Mouse (Mus musculus) liver, embryonic 16.5 days (tissue): ENCODE results near the gene Fancm. TPM values are rescaled to one million over a fixed set of nuclear protein-coding genes. Genes with fewer than 3 reads are reported as not detected.
"Not testable (repeated sequence)": the region's sequence is repeated elsewhere in the genome, so short reads cannot be mapped to it uniquely, and the experiment has no call there.

Source experiments
- ATAC-seq: fragments of 200-750 bp; cut with Nextera tagmentation; 2 replicates; pipeline ENCODE4 v1.8.0; 2017; ENCODE audit warnings: low read depth, mild to moderate bottlenecking, moderate number of reproducible peaks, moderate library complexity
- H3K27ac ChIP-seq: fragments of 300-500 bp; sonication (generic); 2 replicates; pipeline ENCODE4 v1.5.1; 2014; ENCODE audit warnings: mild to moderate bottlenecking, low read length
- H3K27me3 ChIP-seq: fragments of 300-500 bp; sonication (generic); 2 replicates; pipeline ENCODE4 v1.6.1; 2014; ENCODE audit warnings: low read depth, low read length, mixed read lengths; ENCODE audit not compliant: control insufficient read depth, insufficient read depth
- H3K36me3 ChIP-seq: fragments of 300-500 bp; sonication (generic); 2 replicates; pipeline ENCODE4 v1.6.1; 2014; ENCODE audit warnings: mild to moderate bottlenecking; ENCODE audit not compliant: control insufficient read depth, insufficient read depth
- H3K4me1 ChIP-seq: fragments of 300-500 bp; sonication (generic); 2 replicates; pipeline ENCODE4 v1.6.1; 2014; ENCODE audit warnings: low read depth, low read length, mixed read lengths; ENCODE audit not compliant: control insufficient read depth
- H3K4me2 ChIP-seq: fragments of 300-500 bp; sonication (generic); 2 replicates; pipeline ENCODE4 v1.6.1; 2014; ENCODE audit warnings: low read depth, low read length, mixed read lengths
- H3K4me3 ChIP-seq: fragments of 300-500 bp; sonication (generic); 2 replicates; pipeline ENCODE4 v1.5.1; 2014; ENCODE audit warnings: low read depth, mild to moderate bottlenecking, low read length
- H3K9ac ChIP-seq: fragments of 300-500 bp; sonication (generic); 2 replicates; pipeline ENCODE4 v1.6.1; 2014; ENCODE audit warnings: low read depth, low read length
- H3K9me3 ChIP-seq: fragments of 300-500 bp; sonication (generic); replicated peaks from 2 replicates; pipeline ENCODE4 v1.6.1; 2016; ENCODE audit warnings: low read length; ENCODE audit not compliant: control insufficient read depth
- WGBS: fragments of 180-500 bp; shearing (Covaris S2); extraction: QIAGEN DNeasy Blood & Tissue Kit; methylation state at CpG from one replicate; pipeline ENCODE4 v1.1.7; 2014; ENCODE audit not compliant: insufficient replicate concordance; 5-methylcytosine and 5-hydroxymethylcytosine counted together
- polyA plus RNA-seq: library from polyadenylated mRNA; unstranded; fragments of >200 nt; fragmentation: Nextera tagmentation; extraction: Ambion mirVana; gene quantifications from 2 replicates; pipeline ENCODE4 v1.2.1, GENCODE M21; 2015

Gene Fancm
- polyA plus RNA-seq, 1 experiment from 2014 or later, result 3.2 TPM

- no peak overlapping the region for H3K4me3 ChIP-seq
- no peaks in the 10 kb centered on the region for H3K4me1 ChIP-seq
- no peak for ATAC-seq
- no peaks in the 10 kb centered on the region for H3K27me3 ChIP-seq
- no peak overlapping the region for H3K4me2 ChIP-seq
- H3K27ac ChIP-seq, result no peak overlapping the region
- H3K9ac ChIP-seq, result no peak overlapping the region
- no peaks in the 10 kb centered on the region for H3K9me3 ChIP-seq
- WGBS, result 75% methylated on average over 1 of the region's 1 CpGs
- peaks cover 3% of the 10 kb centered on the region for H3K36me3 ChIP-seq
Observed at GRCm38 (mm10) chr12:65112811-65113210, 37.4 kb downstream of the Fancm start.

GRCm38 (mm10) chr12:65113925-65114324, 38.5 kb downstream of the Fancm start:
- WGBS, result 75% methylated on average over 4 of the region's 4 CpGs
- Histone ChIP-seq H3K4me1 (no peaks in the 10 kb centered on the region), H3K4me3 (no peak overlapping the region), H3K27ac (no peak overlapping the region), H3K36me3 (peaks cover 3% of the 10 kb centered on the region), H3K9ac (no peak overlapping the region), H3K27me3 (no peaks in the 10 kb centered on the region), H3K4me2 (no peak overlapping the region), H3K9me3 (no peaks in the 10 kb centered on the region)
- no peak for ATAC-seq

DNA sequence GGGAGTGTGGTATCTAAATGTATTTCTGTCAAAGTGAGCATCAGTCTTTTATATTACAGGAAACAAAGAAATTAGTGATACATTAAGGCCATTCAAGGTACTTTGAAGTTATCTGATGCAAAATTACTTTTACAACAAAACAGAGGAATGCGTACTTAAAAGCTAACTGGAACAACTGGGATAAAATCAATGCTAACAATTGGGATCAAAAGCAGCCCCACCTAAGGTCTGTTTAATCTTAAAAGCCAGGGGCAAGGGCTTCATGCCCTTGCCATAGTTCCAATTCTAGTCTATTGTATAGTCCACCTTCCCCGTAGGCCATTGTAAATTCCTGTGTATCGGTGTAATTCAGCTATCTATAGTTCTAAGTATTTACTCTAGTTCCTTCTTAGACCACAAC, 39.6 kb downstream of the Fancm start:
- WGBS, result 88% methylated on average over 3 of the region's 3 CpGs
- H3K27me3 ChIP-seq, H3K4me1 ChIP-seq, H3K4me2 ChIP-seq, H3K36me3 ChIP-seq, H3K9ac ChIP-seq, ATAC-seq, H3K4me3 ChIP-seq, H3K27ac ChIP-seq, H3K9me3 ChIP-seq: not testable (repeated sequence)

GRCm38 (mm10) chr12:65118968-65119367, 43.6 kb downstream of the Fancm start:
- H3K4me1 ChIP-seq, result no peaks in the 10 kb centered on the region
- no peak overlapping the region for H3K4me3 ChIP-seq
- no peak overlapping the region for H3K27ac ChIP-seq
- 86% methylated on average over 7 of the region's 7 CpGs for WGBS
- peaks cover 15% of the 10 kb centered on the region for H3K36me3 ChIP-seq
- no peaks in the 10 kb centered on the region for H3K9me3 ChIP-seq
- no peak for ATAC-seq
- no peaks in the 10 kb centered on the region for H3K27me3 ChIP-seq
- H3K9ac ChIP-seq, result no peak overlapping the region
- H3K4me2 ChIP-seq, result no peak overlapping the region

DNA sequence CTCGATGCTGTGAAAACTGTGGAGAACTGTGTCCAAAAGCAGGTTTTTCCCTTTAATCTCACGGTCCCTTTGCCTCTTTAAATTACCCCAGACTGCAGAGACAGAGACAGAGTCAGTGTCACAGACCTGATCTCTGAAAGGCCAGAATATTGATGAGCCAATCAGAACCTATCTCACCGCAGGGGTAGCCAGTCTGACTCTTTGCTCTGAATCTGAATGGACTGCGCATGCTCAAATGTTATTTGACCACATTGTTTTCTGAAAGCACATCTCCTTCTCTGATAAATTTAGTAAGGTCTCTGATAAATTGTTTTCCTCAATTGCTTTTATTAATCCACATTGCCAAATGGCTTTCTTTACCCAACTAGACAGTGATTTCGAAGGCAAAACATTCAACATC, 44.0 kb downstream of the Fancm start:
- ATAC-seq, result no peak

DNA sequence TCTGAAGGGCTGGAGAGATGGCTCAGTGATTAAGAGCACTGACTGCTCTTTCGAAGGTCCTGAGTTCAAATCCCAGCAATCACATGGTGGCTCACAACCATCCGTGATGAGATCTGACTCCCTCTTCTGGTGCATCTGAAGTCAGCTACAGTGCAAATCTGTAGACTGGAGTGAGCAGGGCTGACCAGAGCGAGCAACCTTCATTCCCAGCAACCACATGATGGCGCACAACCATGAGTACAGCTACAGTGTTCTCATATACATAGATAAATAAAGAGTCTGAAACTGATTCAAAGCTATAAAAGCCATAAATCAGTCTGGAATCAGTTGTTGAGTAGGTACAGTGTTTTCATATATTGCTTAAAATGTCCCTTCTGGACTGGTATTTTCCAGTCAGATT, 60.7 kb downstream of the Fancm start:
- WGBS, result 94% methylated on average over 4 of the region's 4 CpGs
- not testable (repeated sequence) for H3K4me3 ChIP-seq, H3K4me1 ChIP-seq, H3K27me3 ChIP-seq, ATAC-seq, H3K4me2 ChIP-seq, H3K9me3 ChIP-seq, H3K27ac ChIP-seq, H3K9ac ChIP-seq
- H3K36me3 ChIP-seq, result peaks cover 25% of the 10 kb centered on the region

More for the DNA sequence above, 44.0 kb downstream of the Fancm start:
- no peak overlapping the region for H3K4me2 ChIP-seq
- no peaks in the 10 kb centered on the region for H3K27me3 ChIP-seq
- H3K4me1 ChIP-seq, result no peaks in the 10 kb centered on the region
- 86% methylated on average over 5 of the region's 5 CpGs for WGBS
- H3K9me3 ChIP-seq, result no peaks in the 10 kb centered on the region
- H3K9ac ChIP-seq, result no peak overlapping the region
- H3K4me3 ChIP-seq, result no peak overlapping the region
- no peak overlapping the region for H3K27ac ChIP-seq
- H3K36me3 ChIP-seq, result peaks cover 15% of the 10 kb centered on the region

GRCm38 (mm10) chr12:65172021-65172951, 96.9 kb downstream of the Fancm start, which contains the start of gene Mis18bp1:
TSS of gene Mis18bp1 (minus strand) at chr12:65172604.
- 0% methylated on average over 70 of the region's 70 CpGs for WGBS
- H3K4me3 ChIP-seq, result peak within 1 kb of the TSS; percentile 76
- no peaks in the 10 kb centered on the region for H3K36me3 ChIP-seq
- H3K9ac ChIP-seq, result peak within 1 kb of the TSS; percentile 80
- peaks cover 16% of the 10 kb centered on the region for H3K4me1 ChIP-seq
- ATAC-seq, result peak; percentile 96
- H3K9me3 ChIP-seq, result no peaks in the 10 kb centered on the region
- no peaks in the 10 kb centered on the region for H3K27me3 ChIP-seq
- peak within 1 kb of the TSS; percentile 81 for H3K4me2 ChIP-seq
- peak within 1 kb of the TSS; percentile 99 for H3K27ac ChIP-seq

- Histone ChIP-seq H3K27ac (peak overlapping the region; percentile 99), H3K4me2 (peak overlapping the region; percentile 81), H3K4me3 (peak overlapping the region; percentile 76), H3K9ac (peak overlapping the region; percentile 80), H3K4me1 (peaks cover 16% of the 10 kb centered on the region)
- H3K27me3 ChIP-seq, H3K9me3 ChIP-seq, H3K36me3 ChIP-seq: not testable (repeated sequence)
- peak; percentile 37 for ATAC-seq
- WGBS, result 17% methylated on average over 8 of the region's 8 CpGs
Observed at GRCm38 (mm10) chr12:65172959-65173358, 97.6 kb downstream of the Fancm start.

DNA sequence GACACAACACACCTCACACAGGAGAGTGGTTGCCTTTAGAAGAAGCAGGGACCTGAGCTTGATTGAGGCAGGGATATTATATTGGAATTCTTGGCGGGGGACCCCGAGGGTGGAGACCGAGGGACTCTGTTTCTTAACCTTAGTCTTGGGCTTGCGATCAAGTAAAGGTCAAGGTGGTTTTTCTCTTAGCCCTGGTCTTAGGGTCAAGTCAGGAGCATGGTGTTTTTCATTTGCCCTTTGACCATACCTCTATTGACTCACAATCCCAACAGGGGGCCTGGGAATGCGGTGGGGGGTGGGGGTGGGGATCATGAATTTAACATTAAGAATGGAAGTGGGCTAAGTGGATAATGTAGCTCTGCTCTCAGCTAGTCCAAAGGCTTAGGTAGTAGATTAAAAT, 98.3 kb downstream of the Fancm start:
- 83% methylated on average over 5 of the region's 5 CpGs for whole genome bisulfite sequencing
- Histone ChIP-seq H3K27me3 (no peaks in the 10 kb centered on the region), H3K4me3 (peak overlapping the region; percentile 76), H3K9me3 (no peaks in the 10 kb centered on the region), H3K4me2 (peak overlapping the region; percentile 81), H3K36me3 (no peaks in the 10 kb centered on the region), H3K9ac (no peak overlapping the region), H3K4me1 (peaks cover 16% of the 10 kb centered on the region), H3K27ac (peak overlapping the region; percentile 99)
- ATAC-seq, result no peak
